Mouse (Mus musculus) embryonic facial prominence, embryonic 12.5 days (tissue): ENCODE measurements around the gene Olfr1443. TPM values are rescaled to one million over a fixed set of nuclear protein-coding genes. Genes with fewer than 3 reads are reported as not detected.
"Not testable (repeated sequence)": the region's sequence is repeated elsewhere in the genome, so short reads cannot be mapped to it uniquely, and the experiment has no call there.

Source experiments
- ATAC-seq: fragments of 200-750 bp; cut with Nextera tagmentation; 2 replicates; pipeline ENCODE4 v1.8.0; 2017; ENCODE audit not compliant: insufficient number of reproducible peaks, insufficient read depth, low FRiP score, low TSS enrichment
- H3K27ac ChIP-seq: fragments of 300-500 bp; sonication (generic); 2 replicates; pipeline ENCODE4 v1.5.1; 2016; ENCODE audit warnings: mild to moderate bottlenecking
- H3K27me3 ChIP-seq: fragments of 300-500 bp; sonication (generic); 2 replicates; pipeline ENCODE4 v1.6.1; 2016; ENCODE audit warnings: mild to moderate bottlenecking, moderate library complexity
- H3K36me3 ChIP-seq: fragments of 300-500 bp; sonication (generic); 2 replicates; pipeline ENCODE4 v1.6.1; 2016; ENCODE audit warnings: mild to moderate bottlenecking
- H3K4me1 ChIP-seq: fragments of 300-500 bp; sonication (generic); 2 replicates; pipeline ENCODE4 v1.6.1; 2016
- H3K4me2 ChIP-seq: fragments of 300-500 bp; sonication (generic); replicated peaks from 2 replicates; pipeline ENCODE4 v1.6.1; 2016; ENCODE audit warnings: mild to moderate bottlenecking, moderate library complexity
- H3K4me3 ChIP-seq: fragments of 300-500 bp; sonication (generic); 2 replicates; pipeline ENCODE4 v1.5.1; 2016; ENCODE audit warnings: mild to moderate bottlenecking
- H3K9ac ChIP-seq: fragments of 300-500 bp; sonication (generic); 2 replicates; pipeline ENCODE4 v1.6.1; 2016; ENCODE audit warnings: mild to moderate bottlenecking, moderate library complexity
- H3K9me3 ChIP-seq: fragments of 300-500 bp; sonication (generic); 2 replicates; pipeline ENCODE4 v1.6.1; 2016; ENCODE audit warnings: mild to moderate bottlenecking, moderate library complexity
- WGBS: fragments of 180-500 bp; shearing (Covaris S2); methylation state at CpG from one replicate; pipeline ENCODE4 v1.1.7; 2016; 5-methylcytosine and 5-hydroxymethylcytosine counted together
- polyA plus RNA-seq: library from polyadenylated mRNA; unstranded; fragments of >200 nt; fragmentation: Nextera tagmentation; extraction: Ambion mirVana; gene quantifications from 2 replicates; pipeline ENCODE4 v1.2.1, GENCODE M21; 2016

Gene Olfr1443
- polyA plus RNA-seq = not detected in 2 replicates

- 65% methylated on average over 3 of the region's 3 CpGs for WGBS
- no peaks in the 10 kb centered on the region for H3K27me3 ChIP-seq
These were observed at the start of gene Olfr1443 for GRCm38 (mm10) chr19:12677812-12678211. Gene Olfr1443 (plus strand): TSS chr19:12678112.

GRCm38 (mm10) chr19:12633176-12633575, 44.7 kb upstream of the Olfr1443 start, which contains the start of gene Glyat:
Gene Glyat (plus strand): TSS chr19:12633308.
- ATAC-seq = no peak
- Histone ChIP-seq H3K36me3 (no peaks in the 10 kb centered on the region), H3K27me3 (no peaks in the 10 kb centered on the region), H3K4me2 (no peak within 1 kb of the TSS), H3K4me1 (no peaks in the 10 kb centered on the region), H3K9me3 (no peaks in the 10 kb centered on the region), H3K27ac (no peak within 1 kb of the TSS), H3K4me3 (no peak within 1 kb of the TSS), H3K9ac (no peak within 1 kb of the TSS)
- 70% methylated on average over 4 of the region's 4 CpGs for WGBS

More at GRCm38 (mm10) chr19:12677812-12678211, at the start of gene Olfr1443:
- Histone ChIP-seq H3K4me1 (no peaks in the 10 kb centered on the region), H3K9ac (no peak within 1 kb of the TSS), H3K4me3 (no peak within 1 kb of the TSS), H3K9me3 (no peaks in the 10 kb centered on the region), H3K27ac (no peak within 1 kb of the TSS), H3K4me2 (no peak within 1 kb of the TSS), H3K36me3 (no peaks in the 10 kb centered on the region)
- no peak for ATAC-seq

GRCm38 (mm10) chr19:12634259-12634658, 43.7 kb upstream of the Olfr1443 start:
- no peak overlapping the region for H3K4me3 ChIP-seq

GRCm38 (mm10) chr19:12634963-12635362, 42.9 kb upstream of the Olfr1443 start:
- Histone ChIP-seq H3K4me3 (no peak overlapping the region), H3K4me2 (no peak overlapping the region), H3K9me3 (no peaks in the 10 kb centered on the region), H3K36me3 (no peaks in the 10 kb centered on the region), H3K9ac (no peak overlapping the region), H3K27ac (no peak overlapping the region), H3K27me3 (no peaks in the 10 kb centered on the region), H3K4me1 (no peaks in the 10 kb centered on the region)
- WGBS = 85% methylated on average over 4 of the region's 4 CpGs
- ATAC-seq = no peak

More at GRCm38 (mm10) chr19:12634259-12634658, 43.7 kb upstream of the Olfr1443 start:
- Histone ChIP-seq H3K36me3 (no peaks in the 10 kb centered on the region), H3K9ac (no peak overlapping the region), H3K27me3 (no peaks in the 10 kb centered on the region), H3K4me1 (no peaks in the 10 kb centered on the region), H3K27ac (no peak overlapping the region), H3K4me2 (no peak overlapping the region), H3K9me3 (no peaks in the 10 kb centered on the region)
- no peak for ATAC-seq
- WGBS = 86% methylated on average over 3 of the region's 3 CpGs

GRCm38 (mm10) chr19:12636863-12637262, 41.0 kb upstream of the Olfr1443 start:
- H3K36me3 ChIP-seq = no peaks in the 10 kb centered on the region
- WGBS = 63% methylated on average over 3 of the region's 3 CpGs
- H3K9ac ChIP-seq = no peak overlapping the region
- H3K4me2 ChIP-seq = no peak overlapping the region
- H3K4me1 ChIP-seq = no peaks in the 10 kb centered on the region
- no peak overlapping the region for H3K4me3 ChIP-seq
- no peak for ATAC-seq
- H3K27ac ChIP-seq = no peak overlapping the region
- H3K9me3 ChIP-seq = no peaks in the 10 kb centered on the region
- no peaks in the 10 kb centered on the region for H3K27me3 ChIP-seq

GRCm38 (mm10) chr19:12638049-12638448, 39.9 kb upstream of the Olfr1443 start:
- Histone ChIP-seq H3K4me2 (no peak overlapping the region), H3K27ac (no peak overlapping the region), H3K27me3 (no peaks in the 10 kb centered on the region), H3K4me3 (no peak overlapping the region), H3K9me3 (no peaks in the 10 kb centered on the region), H3K36me3 (no peaks in the 10 kb centered on the region), H3K4me1 (no peaks in the 10 kb centered on the region), H3K9ac (no peak overlapping the region)
- ATAC-seq = no peak
- 84% methylated on average over 1 of the region's 1 CpGs for WGBS

GRCm38 (mm10) chr19:12649511-12649910, 28.4 kb upstream of the Olfr1443 start:
- Histone ChIP-seq H3K4me2 (no peak overlapping the region), H3K36me3 (no peaks in the 10 kb centered on the region), H3K4me3 (no peak overlapping the region), H3K9me3 (no peaks in the 10 kb centered on the region), H3K27ac (no peak overlapping the region), H3K9ac (no peak overlapping the region), H3K4me1 (no peaks in the 10 kb centered on the region), H3K27me3 (no peaks in the 10 kb centered on the region)
- no peak for ATAC-seq

GRCm38 (mm10) chr19:12666156-12666555, 11.8 kb upstream of the Olfr1443 start:
- Histone ChIP-seq H3K27ac (no peak overlapping the region), H3K36me3 (no peaks in the 10 kb centered on the region), H3K4me3 (no peak overlapping the region), H3K27me3 (no peaks in the 10 kb centered on the region), H3K9me3 (no peaks in the 10 kb centered on the region; the same call in 1 of the 2 replicates), H3K4me1 (no peaks in the 10 kb centered on the region), H3K4me2 (no peak overlapping the region), H3K9ac (no peak overlapping the region)
- 90% methylated on average over 1 of the region's 1 CpGs for WGBS
- ATAC-seq = no peak

- not testable (repeated sequence) for H3K4me2 ChIP-seq, ATAC-seq, H3K9ac ChIP-seq, H3K9me3 ChIP-seq, H3K36me3 ChIP-seq, H3K4me1 ChIP-seq, H3K4me3 ChIP-seq, H3K27me3 ChIP-seq, H3K27ac ChIP-seq
- WGBS = 88% methylated on average over 3 of the region's 3 CpGs
These were observed 9.3 kb upstream of the Olfr1443 start for GRCm38 (mm10) chr19:12668601-12669000.

- no peak within 1 kb of the TSS for H3K4me3 ChIP-seq
- no peaks in the 10 kb centered on the region for H3K9me3 ChIP-seq
- no peak within 1 kb of the TSS for H3K4me2 ChIP-seq
- H3K27ac ChIP-seq = no peak within 1 kb of the TSS
- no peaks in the 10 kb centered on the region for H3K4me1 ChIP-seq
- no peaks in the 10 kb centered on the region for H3K27me3 ChIP-seq
- no peak for ATAC-seq
- no peaks in the 10 kb centered on the region for H3K36me3 ChIP-seq
- no peak within 1 kb of the TSS for H3K9ac ChIP-seq
These were observed 7.8 kb upstream of the Olfr1443 start, which contains the start of gene Olfr1442 for GRCm38 (mm10) chr19:12670139-12670538. Gene Olfr1442 (plus strand): TSS chr19:12670439.

GRCm38 (mm10) chr19:12671051-12671450, 6.9 kb upstream of the Olfr1443 start:
- 87% methylated on average over 4 of the region's 4 CpGs for WGBS
- no peak overlapping the region for H3K4me2 ChIP-seq
- no peak overlapping the region for H3K27ac ChIP-seq
- ATAC-seq = no peak
- no peaks in the 10 kb centered on the region for H3K36me3 ChIP-seq
- H3K9ac ChIP-seq = no peak overlapping the region
- no peaks in the 10 kb centered on the region for H3K4me1 ChIP-seq
- H3K4me3 ChIP-seq = no peak overlapping the region
- H3K9me3 ChIP-seq = no peaks in the 10 kb centered on the region
- H3K27me3 ChIP-seq = no peaks in the 10 kb centered on the region

- H3K36me3 ChIP-seq = no peaks in the 10 kb centered on the region
- H3K27ac ChIP-seq = no peak overlapping the region
- H3K4me1 ChIP-seq = no peaks in the 10 kb centered on the region
- no peak overlapping the region for H3K4me3 ChIP-seq
- H3K4me2 ChIP-seq = no peak overlapping the region
- H3K9me3 ChIP-seq = no peaks in the 10 kb centered on the region
- no peak overlapping the region for H3K9ac ChIP-seq
- H3K27me3 ChIP-seq = no peaks in the 10 kb centered on the region
- ATAC-seq = no peak
These were observed 6.7 kb downstream of the Olfr1443 start for GRCm38 (mm10) chr19:12684638-12685037.

GRCm38 (mm10) chr19:12685231-12685630, 7.3 kb downstream of the Olfr1443 start:
- Histone ChIP-seq H3K9ac (no peak overlapping the region), H3K36me3 (no peaks in the 10 kb centered on the region), H3K4me3 (no peak overlapping the region), H3K4me2 (no peak overlapping the region), H3K27ac (no peak overlapping the region), H3K4me1 (no peaks in the 10 kb centered on the region), H3K9me3 (no peaks in the 10 kb centered on the region), H3K27me3 (no peaks in the 10 kb centered on the region)
- ATAC-seq = no peak
